ENCODE assay signal across 8 mouse cellular contexts in genomic region chr14:47472743-47473546, GRCm38 (mm10). TPM values are rescaled to one million over a fixed set of nuclear protein-coding genes. Genes with fewer than 3 reads are reported as not detected.
A peak's percentile ranks its signal among the peaks of the same experiment; 100 is the strongest.
DNase-seq lines count a peak whose midpoint lies in the region; ATAC-seq and TF ChIP-seq lines count a peak whose summit lies in the region.

No protein-coding gene starts in this region.

- H3K4me2 ChIP-seq in heart, embryonic 15.5 days, result peak overlapping the region; percentile 70
- peak overlapping the region; percentile 76 for H3K4me2 ChIP-seq in lung, embryonic 15.5 days

- H3K9ac ChIP-seq in ES-E14 (ENCODE audit: insufficient read depth, low read depth, low read length, poor library complexity, severe bottlenecking), result peak overlapping the region; percentile 84
- H3K9ac ChIP-seq in heart, embryonic 15.5 days, result peak overlapping the region; percentile 91
- peak overlapping the region; percentile 95 for H3K9ac ChIP-seq in lung, embryonic 15.5 days

- H3K4me1 ChIP-seq in ES-E14 (ENCODE audit: control insufficient read depth in 2 of 2, insufficient read depth in 2 of 2, low read length in 2 of 2, poor library complexity in 1 of 2), result peaks cover 5 to 6% of the 10 kb centered on the region in 2 experiments; a peak in 1 of 4 replicates
- H3K4me1 ChIP-seq in brown adipose tissue, adult 24 weeks (ENCODE audit: control insufficient read depth, insufficient read depth, insufficient read length, low read length), result peaks cover 12% of the 10 kb centered on the region
- peaks cover 46% of the 10 kb centered on the region for H3K4me1 ChIP-seq in erythroblast, embryonic 14.5 days (ENCODE audit: control insufficient read depth)
- H3K4me1 ChIP-seq in heart, embryonic 15.5 days (replicated peaks), result peaks cover 22% of the 10 kb centered on the region
- peaks cover 4% of the 10 kb centered on the region for H3K4me1 ChIP-seq in lung, embryonic 15.5 days

- H3K4me3 ChIP-seq in ES-E14 (ENCODE audit: insufficient read depth in 1 of 2, low read depth in 1 of 2, low read length in 2 of 2, poor library complexity in 1 of 2, severe bottlenecking in 1 of 2), result peak overlapping the region; percentile 88 to 96
- peak overlapping the region; percentile 93 for H3K4me3 ChIP-seq in brown adipose tissue, adult 24 weeks (ENCODE audit: insufficient read depth, low read depth, low read length)
- H3K4me3 ChIP-seq in erythroblast, embryonic 14.5 days (replicated peaks), result peak overlapping the region; percentile 99
- H3K4me3 ChIP-seq in heart, embryonic 15.5 days, result peak overlapping the region; percentile 86
- peak overlapping the region; percentile 99 for H3K4me3 ChIP-seq in lung, embryonic 15.5 days

- 0 out of 2 replicates have a peak overlapping the region, but pooled peaks have one; percentile 19 for H3K27ac ChIP-seq in ES-E14 (ENCODE audit: insufficient read depth, low read depth, low read length, poor library complexity, severe bottlenecking)
- H3K27ac ChIP-seq in brown adipose tissue, adult 24 weeks (replicated peaks; ENCODE audit: low read depth, low read length), result peak overlapping the region; percentile 69
- peak overlapping the region; percentile 88 for H3K27ac ChIP-seq in heart, embryonic 15.5 days
- H3K27ac ChIP-seq in lung, embryonic 15.5 days, result peak overlapping the region; percentile 90

- DNase-seq in ES-E14 (ENCODE audit: low read depth, low spot score), result peak; percentile 36
- DNase-seq in kidney, postnatal 36 days, result peak; percentile 26 to 69
- peak; percentile 28 for DNase-seq in ovary, adult 18-20 months (ENCODE audit: low spot score)
- peak; percentile 76 for DNase-seq in thymus, postnatal 0 days (ENCODE audit: low spot score)

- H3K9me3 ChIP-seq in ES-E14 (ENCODE audit: control insufficient read depth, insufficient read depth, low read depth, low read length), result no peaks in the 10 kb centered on the region
- H3K9me3 ChIP-seq in erythroblast, embryonic 14.5 days (ENCODE audit: control insufficient read depth, low read length), result no peaks in the 10 kb centered on the region
- H3K9me3 ChIP-seq in heart, embryonic 15.5 days (replicated peaks), result no peaks in the 10 kb centered on the region
- H3K9me3 ChIP-seq in lung, embryonic 15.5 days, result no peaks in the 10 kb centered on the region

- H3K36me3 ChIP-seq in ES-E14 (ENCODE audit: control insufficient read depth, insufficient read depth, low read length, poor library complexity, severe bottlenecking), result no peaks in the 10 kb centered on the region
- peaks cover 42% of the 10 kb centered on the region for H3K36me3 ChIP-seq in erythroblast, embryonic 14.5 days (ENCODE audit: control insufficient read depth)
- H3K36me3 ChIP-seq in heart, embryonic 15.5 days, result no peaks in the 10 kb centered on the region
- no peaks in the 10 kb centered on the region for H3K36me3 ChIP-seq in lung, embryonic 15.5 days

- WGBS in heart, embryonic 15.5 days, result 1% methylated on average over 57 of the region's 69 CpGs
- 2% methylated on average over 53 of the region's 69 CpGs for WGBS in lung, embryonic 15.5 days

- in situ Hi-C loops in ES-E14 (cut with MboI; ENCODE audit: low sequenced_read_pairs in 2 of 2, unreplicated experiment in 2 of 2), result no loop called here

- H3K27me3 ChIP-seq in erythroblast, embryonic 14.5 days (ENCODE audit: control insufficient read depth), result peaks cover 3% of the 10 kb centered on the region
- H3K27me3 ChIP-seq in heart, embryonic 15.5 days, result no peaks in the 10 kb centered on the region
- no peaks in the 10 kb centered on the region for H3K27me3 ChIP-seq in lung, embryonic 15.5 days

- peak; percentile 63 for ATAC-seq in heart, embryonic 15.5 days (replicated peaks; ENCODE audit: insufficient number of reproducible peaks, insufficient read depth, low FRiP score, low read depth)
- peak; percentile 68 for ATAC-seq in lung, embryonic 15.5 days (ENCODE audit: borderline replicate concordance, extremely low read depth, low FRiP score, low TSS enrichment)

TF ChIP-seq in ES-E14, 5 proteins besides CTCF, POLR2A, EP300 and RAD21:
- TF ChIP-seq ZNF384 (IDR thresholded peaks at IDR 0.05; ENCODE audit: low read depth, low read length) (0 out of 2 replicates have a peak, but pooled peaks have one; percentile 12), HCFC1 (IDR thresholded peaks at IDR 0.05; ENCODE audit: borderline replicate concordance, insufficient read depth, low read length) (no peak)
TF ChIP-seq in ES-E14: peak in this region for 1.

RNA-seq across cellular contexts. Expression of gene Fbxo34, which starts 22.7 kb away (rescaled TPM):
- 17.0 and 36.8 TPM in 2 replicates for total RNA-seq in ES-E14 (2012; rRNA removed)
- 4.9 and 7.5 TPM in 2 replicates for polyA plus RNA-seq in brown adipose tissue, adult 24 weeks (2012; ENCODE audit: insufficient read depth, insufficient read length, missing spikeins)
- polyA plus RNA-seq in erythroblast, embryonic 14.5 days (2012), result 5.5 and 7.0 TPM in 2 replicates
- 13.4 and 18.3 TPM in 2 replicates for polyA plus RNA-seq in heart, embryonic 15.5 days (2015; fragmentation: Nextera tagmentation; extraction: Ambion mirVana)
- polyA plus RNA-seq in lung, embryonic 15.5 days (2015; fragmentation: Nextera tagmentation; extraction: Ambion mirVana), result 20.9 and 21.8 TPM in 2 replicates
- 18.2 and 20.3 TPM in 2 replicates for polyA plus RNA-seq in thymus, postnatal 0 days (2015; fragmentation: Nextera tagmentation; extraction: Ambion mirVana)

RNA-seq across cellular contexts. Expression of gene Dlgap5, which starts 54.7 kb away (rescaled TPM):
- 46.8 and 68.2 TPM in 2 replicates for total RNA-seq in ES-E14 (2012; rRNA removed)
- not detected in 2 replicates for polyA plus RNA-seq in brown adipose tissue, adult 24 weeks (2012; ENCODE audit: insufficient read depth, insufficient read length, missing spikeins)
- 2.1 and 4.9 TPM in 2 replicates for polyA plus RNA-seq in erythroblast, embryonic 14.5 days (2012)
- polyA plus RNA-seq in heart, embryonic 15.5 days (2015; fragmentation: Nextera tagmentation; extraction: Ambion mirVana), result 29.0 and 34.2 TPM in 2 replicates
- 50.8 and 52.8 TPM in 2 replicates for polyA plus RNA-seq in lung, embryonic 15.5 days (2015; fragmentation: Nextera tagmentation; extraction: Ambion mirVana)
- polyA plus RNA-seq in thymus, postnatal 0 days (2015; fragmentation: Nextera tagmentation; extraction: Ambion mirVana), result 41.8 and 46.4 TPM in 2 replicates

Comparison
In these comparisons a context has a peak if more than half of its experiments do, and no peak if none do; other contexts are left out.
1. Peak in every context shown above with its lines: DNase-seq, ATAC-seq, H3K4me3 ChIP-seq and H3K27ac ChIP-seq.
2. H3K27ac ChIP-seq: peak in every context shown above with its lines; median percentile 90 in lung, embryonic 15.5 days; 88 in heart, embryonic 15.5 days; 69 in brown adipose tissue, adult 24 weeks; 19 in ES-E14.